Comparison of ENCODE assay signal across 14 mouse cellular contexts in genomic region chr2:137730472-137730931, GRCm38 (mm10).
DNase-seq lines count a peak whose midpoint lies in the region; ATAC-seq lines count a peak whose summit lies in the region.
"Had no signal": no experiment of that assay in that cellular context is flagged by ENCODE, and none has a peak within 500 bp of the region (broad histone marks: within the 10 kb centered on the region; RNA-seq: fewer than 3 reads in every experiment).

No protein-coding gene starts in this region.

- no peak overlapping the region for H3K27ac ChIP-seq in embryonic facial prominence, embryonic 14.5 days (replicated peaks; ENCODE audit: low read depth, low read length)
- no peak overlapping the region for H3K27ac ChIP-seq in hindbrain, embryonic 14.5 days
- no peak overlapping the region for H3K27ac ChIP-seq in neural tube, embryonic 11.5 days (ENCODE audit: low read depth, low read length)
- H3K27ac ChIP-seq in heart, embryonic 11.5 days (ENCODE audit: low read depth, low read length), result no peak overlapping the region
- H3K27ac ChIP-seq: intestine, embryonic 15.5 days; neural tube, embryonic 13.5 days had no signal

- 64% methylated on average over 12 of the region's 12 CpGs for WGBS in embryonic facial prominence, embryonic 14.5 days
- WGBS in hindbrain, embryonic 14.5 days, result 32% methylated on average over 12 of the region's 12 CpGs
- 53% methylated on average over 12 of the region's 12 CpGs for WGBS in neural tube, embryonic 11.5 days
- 75% methylated on average over 12 of the region's 12 CpGs for WGBS in heart, embryonic 11.5 days (ENCODE audit: insufficient replicate concordance)

- DNase-seq in layer of hippocampus, postnatal 14 days (ENCODE audit: low spot score in 2 of 2), result peak; percentile 3
- DNase-seq in layer of hippocampus, adult 8-10 months (ENCODE audit: low spot score in 2 of 2), result no peak
- DNase-seq in embryonic facial prominence, embryonic 14.5 days (ENCODE audit: low spot score), result peak; percentile 18
- DNase-seq in hindbrain, embryonic 14.5 days (ENCODE audit: low spot score), result no peak
- DNase-seq in neural tube, embryonic 11.5 days (ENCODE audit: low spot score), result no peak
- DNase-seq in spleen, postnatal 10 days (ENCODE audit: low spot score in 2 of 2), result no peak
- DNase-seq in gastrocnemius, adult 8-10 months (ENCODE audit: low spot score in 2 of 2), result no peak
- DNase-seq: B cell, adult 2 months; liver, postnatal 0 days; thymus, adult 18-20 months had no signal

- ATAC-seq in embryonic facial prominence, embryonic 14.5 days (ENCODE audit: low read depth), result peak; percentile 33; the same call in 1 of the 2 replicates
- ATAC-seq in hindbrain, embryonic 14.5 days (ENCODE audit: low FRiP score), result peak; percentile 64; the same call in 1 of the 2 replicates
- peak; percentile 45; the same call in 1 of the 2 replicates for ATAC-seq in neural tube, embryonic 11.5 days (ENCODE audit: insufficient read depth, low FRiP score, low TSS enrichment)
- ATAC-seq in heart, embryonic 11.5 days (replicated peaks; ENCODE audit: insufficient number of reproducible peaks, low FRiP score, low TSS enrichment), result no peak
- ATAC-seq: intestine, embryonic 15.5 days; liver, postnatal 0 days had no signal

- H3K4me2 ChIP-seq in embryonic facial prominence, embryonic 14.5 days (ENCODE audit: low read depth, low read length), result no peak overlapping the region
- no peak overlapping the region; the same call in 1 of the 2 replicates for H3K4me2 ChIP-seq in hindbrain, embryonic 14.5 days (replicated peaks)
- H3K4me2 ChIP-seq in neural tube, embryonic 11.5 days (ENCODE audit: low read depth), result no peak overlapping the region
- no peak overlapping the region for H3K4me2 ChIP-seq in heart, embryonic 11.5 days
- H3K4me2 ChIP-seq: heart, embryonic 12.5 days; intestine, embryonic 15.5 days; neural tube, embryonic 13.5 days had no signal

- no peaks in the 10 kb centered on the region for H3K27me3 ChIP-seq in embryonic facial prominence, embryonic 14.5 days (replicated peaks; ENCODE audit: control insufficient read depth, insufficient read depth, low read length)
- no peaks in the 10 kb centered on the region for H3K27me3 ChIP-seq in hindbrain, embryonic 14.5 days (ENCODE audit: control insufficient read depth, insufficient read depth, low read length)
- no peaks in the 10 kb centered on the region for H3K27me3 ChIP-seq in neural tube, embryonic 11.5 days (ENCODE audit: control insufficient read depth, insufficient read depth, low read length)
- H3K27me3 ChIP-seq in heart, embryonic 11.5 days (ENCODE audit: control insufficient read depth, insufficient read depth, low read length), result no peaks in the 10 kb centered on the region
- H3K27me3 ChIP-seq: heart, embryonic 12.5 days; intestine, embryonic 15.5 days had no signal

- H3K4me1 ChIP-seq in embryonic facial prominence, embryonic 14.5 days (ENCODE audit: control insufficient read depth, insufficient read depth, low read length), result peaks cover 9% of the 10 kb centered on the region; the same call in 1 of the 2 replicates
- H3K4me1 ChIP-seq in hindbrain, embryonic 14.5 days (replicated peaks; ENCODE audit: control insufficient read depth, insufficient read depth, low read length), result peaks cover 17% of the 10 kb centered on the region
- H3K4me1 ChIP-seq in neural tube, embryonic 11.5 days (ENCODE audit: control insufficient read depth, insufficient read depth, low read length), result no peaks in the 10 kb centered on the region
- H3K4me1 ChIP-seq in heart, embryonic 11.5 days (ENCODE audit: control insufficient read depth, insufficient read depth, low read length), result no peaks in the 10 kb centered on the region
- H3K4me1 ChIP-seq: heart, embryonic 12.5 days; intestine, embryonic 15.5 days had no signal

- no peaks in the 10 kb centered on the region for H3K36me3 ChIP-seq in embryonic facial prominence, embryonic 14.5 days (ENCODE audit: control insufficient read depth, insufficient read depth, low read length)
- H3K36me3 ChIP-seq in hindbrain, embryonic 14.5 days (replicated peaks; ENCODE audit: control insufficient read depth, insufficient read depth), result no peaks in the 10 kb centered on the region
- no peaks in the 10 kb centered on the region for H3K36me3 ChIP-seq in neural tube, embryonic 11.5 days (ENCODE audit: control insufficient read depth, insufficient read depth, low read length)
- H3K36me3 ChIP-seq in heart, embryonic 11.5 days (ENCODE audit: control insufficient read depth, insufficient read depth, low read length), result no peaks in the 10 kb centered on the region
- H3K36me3 ChIP-seq: heart, embryonic 12.5 days; intestine, embryonic 15.5 days; neural tube, embryonic 13.5 days had no signal

- no peaks in the 10 kb centered on the region for H3K9me3 ChIP-seq in embryonic facial prominence, embryonic 14.5 days (ENCODE audit: control insufficient read depth, low read length)
- H3K9me3 ChIP-seq in hindbrain, embryonic 14.5 days (ENCODE audit: control insufficient read depth, low read length), result no peaks in the 10 kb centered on the region
- no peaks in the 10 kb centered on the region for H3K9me3 ChIP-seq in neural tube, embryonic 11.5 days (ENCODE audit: control insufficient read depth, low read length)
- H3K9me3 ChIP-seq in heart, embryonic 11.5 days (replicated peaks; ENCODE audit: control insufficient read depth, low read length), result no peaks in the 10 kb centered on the region
- H3K9me3 ChIP-seq: heart, embryonic 12.5 days; intestine, embryonic 15.5 days; neural tube, embryonic 13.5 days had no signal

- no peak overlapping the region for H3K9ac ChIP-seq in embryonic facial prominence, embryonic 14.5 days (ENCODE audit: low read depth, low read length)
- no peak overlapping the region for H3K9ac ChIP-seq in hindbrain, embryonic 14.5 days
- no peak overlapping the region for H3K9ac ChIP-seq in neural tube, embryonic 11.5 days (ENCODE audit: low read length)
- H3K9ac ChIP-seq in heart, embryonic 11.5 days (ENCODE audit: low read depth, low read length), result no peak overlapping the region
- H3K9ac ChIP-seq: heart, embryonic 12.5 days; intestine, embryonic 15.5 days; liver, postnatal 0 days; neural tube, embryonic 13.5 days had no signal

- no peak overlapping the region for H3K4me3 ChIP-seq in embryonic facial prominence, embryonic 14.5 days (ENCODE audit: low read depth, low read length)
- no peak overlapping the region for H3K4me3 ChIP-seq in hindbrain, embryonic 14.5 days (replicated peaks; ENCODE audit: low read length)
- no peak overlapping the region for H3K4me3 ChIP-seq in neural tube, embryonic 11.5 days (ENCODE audit: low read depth, low read length)
- H3K4me3 ChIP-seq in heart, embryonic 11.5 days (ENCODE audit: low read depth, low read length), result no peak overlapping the region
- H3K4me3 ChIP-seq: heart, embryonic 12.5 days; intestine, embryonic 15.5 days; neural tube, embryonic 13.5 days had no signal

Comparison
In these comparisons a context has a peak if more than half of its experiments do, and no peak if none do; other contexts are left out.
1. DNase-seq: peak in layer of hippocampus, postnatal 14 days (2 of 2) and embryonic facial prominence, embryonic 14.5 days (single experiment); none in layer of hippocampus, adult 8-10 months (0 of 2), hindbrain, embryonic 14.5 days (single experiment), neural tube, embryonic 11.5 days (single experiment), spleen, postnatal 10 days (0 of 2) and gastrocnemius, adult 8-10 months (0 of 2).